Mouse (Mus musculus) layer of hippocampus, postnatal 25 days (tissue): ENCODE results near the gene Fars2. TPM values are rescaled to one million over a fixed set of nuclear protein-coding genes. Genes with fewer than 3 reads are reported as not detected.

ENCODE experiments used
- DNase-seq, 2 experiments: peaks; one replicate each; pipeline ENCODE4 v3.0.0; 2022; ENCODE audit warnings: mixed read lengths in 2 of 2, low spot score in 1 of 2; ENCODE audit errors: extremely low spot score in 1 of 2
- total RNA-seq, 2 experiments: library from RNA; stranded (reverse); gene quantifications; 2 replicates each; pipeline ENCODE4 v1.2.3; 2021

Fars2 gene
- total RNA-seq, 2 experiments from 2014 or later, result 33.8 to 37.6 TPM

DNA sequence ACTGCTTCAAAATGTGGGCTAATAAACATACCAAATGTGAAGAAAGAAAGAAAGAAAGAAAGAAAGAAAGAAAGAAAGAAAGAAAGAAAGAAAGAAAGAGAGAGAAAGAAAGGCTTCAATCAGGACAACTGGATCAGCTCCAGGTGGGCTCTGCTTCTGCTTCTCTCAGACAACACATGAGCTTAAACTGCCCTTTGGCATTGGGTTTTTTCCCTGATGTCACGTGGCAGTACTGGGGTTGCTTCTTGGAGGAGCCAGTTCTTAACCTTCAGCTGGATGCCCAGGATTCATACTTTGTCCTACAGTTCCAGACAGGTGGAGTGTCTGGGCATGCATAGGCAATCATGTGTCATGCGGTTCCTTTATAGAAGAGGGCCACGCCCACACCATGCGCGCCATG lies 493.2 kb downstream of the Fars2 start:
- DNase-seq, result no peak

- peak; percentile 15 to 26 for DNase-seq
These were observed 495.9 kb downstream of the Fars2 start for GRCm38 (mm10) chr13:36612785-36613750.

DNA sequence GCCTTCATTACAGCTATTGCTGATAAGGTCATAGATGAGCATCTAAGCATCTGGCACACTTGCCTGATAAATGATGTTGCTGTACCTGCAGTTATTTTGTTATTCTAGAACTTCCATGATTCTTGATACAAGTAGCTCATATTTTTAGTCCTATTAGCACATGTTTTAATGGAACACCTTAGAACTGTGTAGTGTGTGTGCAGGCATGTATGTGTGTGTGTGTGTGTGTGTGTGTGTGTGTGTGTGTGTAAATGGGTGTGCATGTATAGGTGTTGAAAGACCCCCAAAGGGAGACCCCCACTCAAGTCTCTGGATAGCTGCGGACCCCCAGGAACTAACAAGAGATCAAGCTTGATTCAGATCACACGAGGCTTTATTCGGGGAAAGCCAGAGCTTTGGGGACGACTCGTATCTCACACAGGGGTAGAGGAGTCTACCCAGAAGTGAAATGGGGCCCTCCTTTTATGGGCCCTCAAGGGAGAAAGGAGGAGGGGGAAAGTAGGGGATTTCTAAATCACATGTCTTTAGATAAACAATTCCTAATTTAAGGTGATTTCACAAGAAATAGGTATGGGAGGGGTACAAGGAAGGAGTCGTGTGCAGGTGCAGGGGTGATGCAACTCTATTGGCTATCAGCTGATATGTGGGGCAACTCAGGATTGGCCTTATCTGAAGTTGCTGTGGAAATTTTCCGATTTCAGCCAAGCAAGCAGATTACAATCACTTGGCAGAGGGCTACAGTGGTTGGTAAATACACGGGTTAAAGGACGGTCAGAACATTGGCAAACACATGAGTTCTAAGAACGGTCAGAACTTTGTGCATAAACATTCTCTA lies 503.5 kb downstream of the Fars2 start:
- DNase-seq, result no peak

- DNase-seq, result no peak
These were observed 504.1 kb downstream of the Fars2 start for GRCm38 (mm10) chr13:36621333-36621659.

DNA sequence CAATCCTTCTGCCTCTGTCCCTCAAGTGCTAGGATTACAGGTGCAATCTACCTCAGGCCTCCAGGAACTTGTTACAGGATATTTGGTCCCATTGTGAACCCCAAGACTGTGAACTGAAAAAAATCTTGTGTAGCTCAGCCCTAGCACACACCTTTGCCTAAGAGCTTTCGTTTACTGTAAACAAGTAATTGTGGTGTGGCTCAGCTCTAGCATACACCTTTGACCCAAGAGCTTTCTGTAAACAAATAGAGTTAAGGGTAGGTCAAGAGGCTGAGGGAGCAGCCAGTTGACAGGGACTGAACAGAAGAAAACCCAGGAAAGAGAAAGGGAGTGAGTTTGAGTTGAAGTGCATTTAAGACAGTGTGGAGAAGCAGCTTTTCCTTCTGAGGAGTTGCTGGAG lies 506.3 kb downstream of the Fars2 start:
- no peak for DNase-seq

DNA sequence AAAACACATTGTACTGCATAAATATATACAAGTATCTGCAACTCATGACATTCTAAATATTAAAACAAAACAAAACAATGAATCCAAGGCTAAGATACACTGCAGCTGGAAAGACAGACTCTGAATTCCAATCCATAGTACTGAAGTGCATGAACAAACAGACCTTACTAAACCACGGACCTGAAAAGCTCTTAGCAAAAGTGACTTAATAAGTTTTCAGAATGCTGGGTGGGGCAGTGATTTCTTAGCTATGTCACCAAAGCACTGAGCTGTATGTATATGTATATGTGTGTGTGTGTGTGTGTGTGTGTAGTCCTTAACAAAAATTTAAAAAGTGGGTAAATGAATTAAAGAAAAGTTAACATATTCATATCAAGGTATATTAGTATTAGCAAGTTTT lies 511.9 kb downstream of the Fars2 start:
- no peak for DNase-seq

DNA sequence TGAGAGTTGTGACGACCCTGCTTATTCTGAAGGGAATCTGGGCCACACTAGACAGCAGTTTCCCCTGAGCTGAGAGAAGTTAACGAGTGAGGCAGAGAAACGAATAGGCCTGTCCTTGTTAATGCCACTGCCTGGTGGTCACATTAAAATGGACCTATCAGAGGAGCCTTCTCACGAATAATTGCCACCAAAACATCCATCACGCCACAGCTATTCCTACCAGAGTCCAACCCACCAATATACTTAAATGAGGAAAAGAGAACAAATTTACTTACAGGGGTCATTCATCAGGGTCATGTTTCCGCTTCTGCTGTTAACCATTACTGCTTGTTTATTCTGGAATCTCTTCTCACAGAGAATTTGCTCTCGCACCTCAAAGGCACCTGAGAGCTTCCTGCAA lies 531.0 kb downstream of the Fars2 start:
- no peak for DNase-seq

DNA sequence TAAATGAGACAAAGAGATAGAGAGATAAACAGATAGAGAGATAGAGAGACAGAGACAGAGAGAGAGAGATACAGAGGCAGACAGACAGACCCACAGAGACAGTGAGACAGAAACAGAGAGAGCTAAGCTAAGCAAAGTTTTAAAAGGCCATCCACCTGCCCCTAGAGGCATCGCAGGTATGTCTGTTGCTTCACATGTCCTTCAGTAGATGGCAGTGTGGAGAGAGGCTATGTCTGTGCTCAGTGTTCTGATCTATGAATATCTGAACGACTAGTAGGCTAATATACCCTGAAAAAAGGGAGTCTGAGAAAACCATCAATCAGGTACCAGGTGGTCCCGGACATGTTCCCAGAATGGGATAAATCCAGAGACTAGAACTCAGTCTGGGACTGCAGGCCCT lies 537.0 kb downstream of the Fars2 start:
- no peak for DNase-seq

- DNase-seq, result no peak
These were observed 562.1 kb downstream of the Fars2 start for GRCm38 (mm10) chr13:36679345-36679744.

DNA sequence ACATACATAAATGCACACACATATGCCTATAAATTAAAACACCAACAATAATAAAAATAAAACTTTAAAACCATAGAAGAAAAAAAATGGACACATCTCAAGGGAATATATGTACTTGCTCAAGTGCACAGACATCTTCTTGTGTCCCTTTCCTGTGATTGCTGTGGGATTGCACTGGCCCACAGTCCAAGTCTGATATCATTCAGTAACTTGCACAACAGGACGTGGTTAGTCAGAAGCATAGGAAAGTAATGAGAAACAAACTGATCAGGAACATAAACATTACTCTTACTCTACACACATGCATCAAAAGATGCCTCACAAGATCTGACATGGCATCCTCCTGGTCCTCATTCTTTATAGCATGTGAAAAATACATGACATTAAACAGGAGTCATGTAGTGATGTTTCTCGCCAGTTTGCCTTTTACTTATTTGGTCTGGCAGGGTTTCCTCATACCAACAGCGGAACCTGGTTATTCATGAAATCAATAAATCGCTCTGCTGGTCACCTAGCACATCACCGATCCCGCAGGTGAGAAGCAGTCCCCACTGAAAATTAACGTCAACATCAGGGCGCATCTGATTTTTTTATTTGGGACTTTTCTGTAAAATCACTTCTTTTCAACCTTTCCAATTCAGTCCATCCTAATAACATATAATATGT lies 563.6 kb downstream of the Fars2 start:
- DNase-seq, result no peak

GRCm38 (mm10) chr13:36683581-36683980 lies 566.4 kb downstream of the Fars2 start:
- no peak for DNase-seq

DNA sequence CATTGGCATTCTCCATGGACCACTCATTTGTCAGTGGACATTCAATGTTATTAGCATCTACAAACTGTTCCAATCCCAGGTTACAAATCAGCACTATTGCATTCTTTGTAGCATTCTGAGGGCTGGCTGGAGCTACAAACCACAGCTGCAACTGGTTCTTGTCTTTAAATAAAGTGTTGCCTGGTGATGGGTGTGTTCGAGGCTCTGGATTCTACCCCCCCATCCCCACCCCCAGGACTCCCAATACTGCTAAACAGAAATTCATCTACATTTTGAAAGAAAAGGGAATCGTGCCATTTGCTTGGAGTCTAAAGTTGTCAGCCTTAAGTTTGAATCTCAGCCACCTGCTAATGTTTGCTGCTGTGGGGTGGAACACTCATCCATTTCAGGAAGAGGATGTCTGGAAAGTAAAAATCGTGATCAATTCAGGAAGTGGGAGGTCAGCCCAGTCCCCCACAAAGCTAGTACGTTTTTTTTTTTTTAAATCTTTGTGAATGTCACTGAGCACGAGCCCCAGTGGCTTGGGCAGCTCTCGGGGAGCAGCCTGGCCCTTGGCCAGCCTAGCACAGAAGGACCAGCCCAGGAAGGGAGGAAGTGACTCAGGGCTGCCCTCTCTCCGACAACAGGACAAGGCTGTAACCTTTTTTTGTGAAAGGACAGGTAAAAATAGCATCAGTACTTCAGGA lies 578.4 kb downstream of the Fars2 start:
- no peak for DNase-seq

GRCm38 (mm10) chr13:36696351-36696771 lies 579.1 kb downstream of the Fars2 start:
- DNase-seq, result no peak

DNA sequence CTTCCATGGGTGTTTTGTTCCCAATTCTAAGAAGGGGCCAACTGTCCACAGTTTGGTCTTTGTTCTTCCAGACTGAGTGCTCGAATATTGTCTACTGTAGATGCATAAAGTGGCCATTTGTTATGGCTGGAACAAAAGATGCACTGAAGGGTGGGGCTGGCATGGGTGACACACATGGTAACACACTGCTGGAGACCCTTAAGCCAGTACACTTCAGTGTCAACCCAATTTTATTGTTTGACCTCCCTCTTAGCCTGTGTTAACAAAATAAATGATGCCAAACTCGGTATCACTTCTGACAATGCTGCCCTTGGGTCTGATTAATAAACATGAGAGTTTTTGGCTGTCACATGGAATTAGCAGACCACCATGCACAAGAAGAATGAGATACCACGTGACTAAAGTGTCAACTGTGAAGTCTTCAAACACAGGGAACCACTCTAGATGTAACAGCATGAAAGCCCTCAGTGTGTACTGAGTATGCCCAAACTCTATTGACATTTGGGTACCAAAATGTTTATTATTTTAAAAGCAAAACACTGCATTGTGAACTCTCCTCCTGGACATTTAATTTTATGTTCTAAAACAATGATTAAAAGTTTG lies 590.0 kb downstream of the Fars2 start:
- DNase-seq, result no peak

GRCm38 (mm10) chr13:36714101-36714500 lies 596.9 kb downstream of the Fars2 start:
- no peak for DNase-seq

- DNase-seq, result no peak
These were observed 599.5 kb downstream of the Fars2 start for GRCm38 (mm10) chr13:36716708-36717107.

- no peak for DNase-seq
These were observed 600.2 kb downstream of the Fars2 start for GRCm38 (mm10) chr13:36717376-36717775.

- DNase-seq, result no peak
These were observed 603.2 kb downstream of the Fars2 start for GRCm38 (mm10) chr13:36720297-36721017.

- no peak for DNase-seq
These were observed 605.1 kb downstream of the Fars2 start for GRCm38 (mm10) chr13:36722309-36722708.
